Mouse (Mus musculus) heart, postnatal 14 days (tissue): ENCODE results near the gene Papolb. TPM values are rescaled to one million over a fixed set of nuclear protein-coding genes. Genes with fewer than 3 reads are reported as not detected.
A peak's percentile ranks its signal among the peaks of the same experiment; 100 is the strongest.

Experiments used
- DNase-seq, 2 experiments: peaks; one replicate each; pipeline ENCODE4 v3.0.0; 2021 to 2022
- intact Hi-C: fragments of 180-260 bp; cut with DNase I; formaldehyde crosslinking; loops from one replicate; pipeline ENCODE4 v1.15.1; 2025
- total RNA-seq, 2 experiments: library from RNA; stranded (reverse); gene quantifications; 2 replicates each; pipeline ENCODE4 v1.2.3; 2021

Papolb gene
- total RNA-seq, 2 experiments from 2014 or later, result 0.17 to 0.22 TPM

DNA sequence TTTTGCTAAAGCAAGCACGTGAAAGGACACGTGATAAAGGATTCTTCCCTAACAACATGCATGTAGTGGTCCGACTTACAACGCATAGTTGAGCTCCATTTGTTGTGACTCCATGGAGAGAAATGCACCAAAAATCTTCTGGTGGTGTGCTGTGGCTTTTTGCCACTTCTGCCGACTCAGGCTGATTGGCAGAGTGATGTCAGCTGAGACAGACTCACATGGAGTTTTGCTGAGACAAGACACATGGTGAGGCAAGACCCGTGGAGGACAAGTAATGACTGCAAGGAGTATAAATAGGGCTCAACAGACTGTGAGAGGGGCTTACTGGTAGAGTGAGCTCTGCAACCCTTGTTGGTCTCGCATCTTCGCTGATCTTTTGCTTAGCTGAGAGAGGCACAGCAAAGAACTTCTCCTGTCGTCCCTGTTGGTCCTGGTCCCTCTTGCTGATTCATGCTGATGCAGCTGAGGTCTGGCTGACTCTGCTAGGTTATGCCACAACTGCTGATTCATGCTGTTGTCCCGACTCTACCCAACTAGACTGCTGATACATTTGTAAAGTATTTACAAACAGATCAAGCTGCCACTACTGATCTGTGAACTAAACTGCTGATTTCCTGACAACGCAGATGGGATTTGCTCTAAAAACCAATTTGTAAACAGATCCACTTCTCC, 8.5 kb downstream of the Papolb start:
- intact Hi-C loops, result no loop called here
- DNase-seq, result no peak

DNA sequence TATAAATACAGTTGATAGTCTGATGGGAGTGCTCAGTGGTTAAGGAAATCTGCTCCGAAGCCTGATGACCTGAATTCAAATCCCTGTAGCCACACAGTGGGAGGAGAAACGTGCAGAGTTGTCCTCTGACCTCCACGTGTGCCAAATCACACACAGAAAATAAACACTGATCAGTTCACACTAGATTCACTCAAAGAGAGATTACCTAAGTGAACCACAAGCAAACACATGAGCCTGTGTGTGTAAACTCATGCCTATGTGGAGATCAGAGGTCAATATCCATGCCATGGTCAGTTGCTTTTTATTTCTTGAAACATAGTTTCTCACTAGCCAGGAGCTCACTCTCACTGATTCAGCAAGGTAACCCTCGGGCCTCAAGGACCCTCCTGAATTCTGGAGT, 9.5 kb downstream of the Papolb start:
- intact Hi-C loops, result no loop called here
- DNase-seq, result no peak

DNA sequence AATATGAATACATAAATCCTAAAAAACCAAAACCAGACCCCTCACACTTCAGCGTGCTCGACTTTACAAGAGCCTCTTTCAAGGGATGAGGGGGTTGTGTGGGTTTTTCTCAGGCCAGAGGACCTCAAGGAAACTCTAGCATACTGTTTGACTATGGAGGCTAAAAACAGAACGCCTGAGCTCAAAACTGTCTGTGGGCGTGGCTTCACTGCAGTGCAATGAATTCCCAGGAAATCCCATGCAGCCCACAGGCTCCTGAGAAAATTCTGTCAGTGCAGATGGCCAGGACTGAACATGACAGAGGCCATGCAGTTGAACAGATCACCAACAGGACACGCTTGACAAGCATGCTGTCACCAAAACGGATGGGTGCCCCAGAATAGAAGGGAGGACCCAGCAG, 10.9 kb downstream of the Papolb start:
- no peak for DNase-seq

DNA sequence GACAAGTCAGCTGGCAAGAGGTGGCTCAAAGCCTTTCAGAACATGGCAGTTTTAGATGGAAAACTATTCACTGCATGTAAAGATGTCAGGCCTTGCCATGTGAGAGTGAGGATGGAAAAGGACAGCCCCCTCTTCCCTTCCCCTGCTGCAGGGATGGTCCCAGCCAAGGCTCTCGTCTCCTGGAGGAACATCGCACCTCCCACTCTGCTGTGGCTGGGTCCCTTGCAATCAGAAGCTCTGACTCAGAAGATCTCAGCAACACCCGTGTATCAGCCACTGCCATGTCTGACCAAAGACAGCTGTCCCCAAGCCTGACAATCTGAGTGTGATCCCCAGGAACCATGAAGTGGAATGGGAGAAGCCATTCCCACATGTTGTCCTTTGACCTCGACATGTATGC, 17.8 kb downstream of the Papolb start:
- intact Hi-C loops, result no loop called here
- DNase-seq, result no peak

More for the DNA sequence above, 10.9 kb downstream of the Papolb start:
- intact Hi-C loops, result no loop called here

DNA sequence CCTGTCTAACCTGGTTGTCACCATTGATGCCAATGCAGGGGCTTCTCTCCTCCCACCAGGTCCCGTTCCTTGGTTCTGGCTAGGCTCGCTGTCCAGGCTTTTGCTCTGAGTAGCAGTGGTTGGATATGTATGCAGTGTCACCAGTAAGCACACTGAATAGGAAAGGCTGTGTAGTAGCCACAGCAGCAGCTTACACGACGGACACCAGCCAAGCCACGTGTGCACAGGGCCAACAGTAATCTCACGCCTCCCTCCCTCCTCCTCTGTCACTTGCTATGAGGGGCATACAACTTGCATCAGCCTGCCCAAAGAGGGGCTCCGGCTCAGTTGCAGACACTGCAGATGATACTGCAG, 19.8 kb downstream of the Papolb start:
- intact Hi-C loops, result no loop called here
- DNase-seq, result no peak

DNA sequence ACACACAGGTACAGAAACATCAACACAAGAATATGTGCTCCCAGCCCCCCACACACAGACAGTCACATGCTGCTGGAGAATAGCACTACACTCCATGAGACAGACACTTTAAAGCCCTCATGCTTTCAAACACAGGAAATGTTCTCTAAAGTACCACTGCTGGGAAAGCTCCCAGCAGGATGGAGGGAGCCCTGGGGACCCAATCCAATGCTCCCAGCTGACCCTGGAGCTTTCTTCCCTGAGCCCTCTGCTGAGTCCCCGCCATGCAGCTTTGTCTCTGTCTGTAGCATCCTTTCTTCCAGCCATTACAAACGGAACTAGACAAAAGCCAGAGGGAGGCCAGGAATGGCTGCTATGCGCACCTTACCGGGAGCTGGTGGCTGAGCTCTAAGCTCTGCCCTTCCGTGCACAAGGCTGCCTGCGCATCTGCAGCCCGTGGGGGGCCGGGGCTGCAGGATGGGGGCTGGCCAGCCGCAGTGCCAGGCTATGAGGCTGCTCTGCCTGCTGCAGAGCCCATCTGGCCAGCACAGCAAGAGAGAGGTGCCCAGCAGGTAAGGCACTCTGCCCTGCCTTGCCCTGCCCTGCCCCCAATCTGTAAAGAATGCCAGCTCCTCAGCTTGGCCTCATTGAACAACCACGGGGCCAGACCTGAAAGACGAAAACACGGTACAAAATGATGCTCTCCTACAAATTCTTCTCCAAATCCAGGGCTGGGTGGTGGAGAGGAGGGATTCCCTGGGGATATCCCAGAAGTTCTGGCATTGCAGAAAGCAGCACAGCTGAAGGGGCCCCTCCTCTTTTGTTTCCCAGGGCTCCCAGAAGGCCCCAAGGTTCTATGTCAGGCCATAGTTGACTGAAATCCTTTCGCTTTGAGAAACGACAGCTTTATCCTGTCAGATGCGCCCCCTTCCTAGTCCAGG, 20.5 kb downstream of the Papolb start:
- intact Hi-C loops, result no loop called here
- DNase-seq, result no peak

DNA sequence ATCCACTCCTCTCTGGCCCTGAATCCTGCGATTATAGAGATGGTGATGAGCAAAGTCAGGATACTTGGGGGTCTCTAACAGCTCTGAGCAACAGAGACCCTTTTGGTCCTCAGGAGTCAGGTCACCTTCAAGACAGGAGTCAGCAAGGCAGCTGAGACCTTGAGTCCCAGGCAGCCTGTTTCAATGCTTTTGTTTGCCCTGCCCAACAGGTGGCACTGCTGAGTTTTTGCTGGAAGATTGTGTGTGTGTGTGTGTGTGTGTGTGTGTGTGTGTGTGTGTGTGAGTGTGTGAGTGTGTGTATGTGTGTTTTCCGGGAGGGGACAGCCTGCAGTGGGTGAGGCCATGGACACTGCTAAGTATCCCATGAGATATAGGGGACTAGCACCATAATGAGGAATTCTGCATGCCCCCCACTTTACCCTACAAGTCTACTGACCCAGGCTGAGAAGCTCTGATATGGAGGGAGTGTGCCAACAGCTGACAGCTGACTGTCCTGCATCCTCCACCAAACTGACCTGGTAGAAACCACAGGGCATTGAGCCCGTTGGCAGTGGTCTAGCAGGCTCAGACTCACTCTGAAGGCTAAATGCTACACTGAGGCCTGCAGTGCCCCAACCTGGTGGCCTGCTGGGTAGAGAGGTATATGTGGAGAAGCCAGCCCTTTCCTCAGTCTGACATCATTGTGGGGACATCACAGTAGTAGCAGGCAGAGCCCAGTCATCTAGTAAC, 24.0 kb downstream of the Papolb start:
- intact Hi-C loops, result no loop called here
- no peak for DNase-seq

DNA sequence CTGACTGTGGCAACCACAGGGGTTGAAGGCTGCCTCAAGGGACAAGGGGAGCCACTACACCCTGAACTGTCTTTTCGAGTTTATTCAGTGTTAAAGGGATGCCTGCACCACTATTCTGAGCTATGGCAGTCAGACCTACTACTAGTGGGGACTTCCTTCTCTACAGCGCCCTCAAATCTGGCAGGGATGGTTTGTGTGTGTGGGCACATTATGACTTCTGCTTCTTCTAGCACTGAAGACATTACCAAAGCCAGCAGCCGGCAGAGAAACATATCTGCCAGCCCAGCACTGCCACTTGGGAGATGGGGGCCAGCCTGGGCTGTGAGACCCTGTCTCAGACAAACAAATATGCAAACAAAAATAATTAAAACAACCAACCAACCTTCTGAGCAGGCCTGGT, 25.7 kb downstream of the Papolb start:
- intact Hi-C loops, result loop anchor here (5.0 kb wide), 2 partner anchors 113 to 213 kb away; no protein-coding TSS in a partner anchor

DNA sequence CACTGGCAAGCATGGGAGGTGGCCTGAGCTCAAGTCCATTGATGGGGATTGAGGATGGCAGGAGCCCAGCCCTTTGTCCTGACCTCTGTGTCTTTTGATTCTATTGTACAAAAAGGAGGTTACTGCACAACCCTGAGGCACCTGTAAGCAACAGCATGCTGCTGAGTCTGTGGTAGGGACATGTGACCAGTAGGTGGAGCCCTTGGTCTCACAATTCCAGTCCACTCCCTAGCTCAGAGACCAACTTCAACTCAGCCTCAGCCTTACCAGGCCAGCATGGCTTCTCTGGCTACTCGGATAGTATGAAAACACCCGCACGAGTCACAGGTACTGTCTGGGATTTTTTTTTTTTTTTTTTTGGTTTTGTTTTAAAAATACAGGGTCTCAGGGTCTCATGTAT, 27.5 kb downstream of the Papolb start:
- intact Hi-C loops, result loop anchor here (5.0 kb wide), 2 partner anchors 115 to 215 kb away; no protein-coding TSS in a partner anchor
- DNase-seq, result peak; percentile 77 to 83

More for the DNA sequence above, 25.7 kb downstream of the Papolb start:
- no peak for DNase-seq

DNA sequence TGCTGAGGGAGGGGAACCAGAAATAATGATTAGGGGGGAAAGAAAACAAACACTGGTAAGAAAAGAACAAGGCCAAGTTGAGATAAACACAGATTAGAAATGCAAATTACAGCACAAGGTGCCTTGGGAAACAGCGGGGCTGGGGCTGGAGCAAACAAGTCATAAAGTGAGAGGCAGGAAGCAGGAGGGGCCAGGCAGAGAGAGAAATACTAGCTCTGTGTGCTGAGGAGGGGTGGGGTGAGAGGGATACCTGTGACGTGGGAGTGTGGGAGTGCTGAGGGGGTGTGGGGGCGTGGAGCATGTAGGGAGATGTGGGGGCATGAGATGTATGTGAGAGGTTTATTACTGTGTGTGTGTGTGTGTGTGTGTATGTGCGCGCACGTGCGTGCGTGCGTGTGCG, 29.0 kb downstream of the Papolb start:
- DNase-seq, result no peak
- intact Hi-C loops, result loop anchor here (5.0 kb wide), 2 partner anchors 116 to 216 kb away; no protein-coding TSS in a partner anchor

DNA sequence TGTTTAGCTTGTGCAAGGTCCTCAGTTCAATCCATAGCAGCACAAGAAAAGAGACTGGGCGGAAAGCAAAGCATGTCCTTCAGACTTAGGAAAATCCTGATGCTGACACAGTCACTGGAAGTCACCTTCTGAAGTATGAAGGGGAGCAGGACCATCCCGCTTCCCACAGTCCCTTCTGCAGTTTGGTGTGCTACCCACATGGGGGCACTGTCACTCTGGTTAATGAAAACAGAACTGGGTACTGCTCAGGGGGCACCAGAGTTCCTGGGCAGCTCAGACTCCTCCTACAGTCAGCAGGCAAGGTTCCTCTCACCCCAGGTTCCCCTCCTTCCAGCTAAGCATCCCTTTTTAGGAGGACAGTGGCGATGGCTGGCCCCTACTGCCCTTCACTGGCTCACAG, 30.9 kb downstream of the Papolb start:
- DNase-seq, result peak; percentile 34 to 58
- intact Hi-C loops, result loop anchor here (1.0 kb wide), 1 partner anchor 53 kb away; no protein-coding TSS in a partner anchor

DNA sequence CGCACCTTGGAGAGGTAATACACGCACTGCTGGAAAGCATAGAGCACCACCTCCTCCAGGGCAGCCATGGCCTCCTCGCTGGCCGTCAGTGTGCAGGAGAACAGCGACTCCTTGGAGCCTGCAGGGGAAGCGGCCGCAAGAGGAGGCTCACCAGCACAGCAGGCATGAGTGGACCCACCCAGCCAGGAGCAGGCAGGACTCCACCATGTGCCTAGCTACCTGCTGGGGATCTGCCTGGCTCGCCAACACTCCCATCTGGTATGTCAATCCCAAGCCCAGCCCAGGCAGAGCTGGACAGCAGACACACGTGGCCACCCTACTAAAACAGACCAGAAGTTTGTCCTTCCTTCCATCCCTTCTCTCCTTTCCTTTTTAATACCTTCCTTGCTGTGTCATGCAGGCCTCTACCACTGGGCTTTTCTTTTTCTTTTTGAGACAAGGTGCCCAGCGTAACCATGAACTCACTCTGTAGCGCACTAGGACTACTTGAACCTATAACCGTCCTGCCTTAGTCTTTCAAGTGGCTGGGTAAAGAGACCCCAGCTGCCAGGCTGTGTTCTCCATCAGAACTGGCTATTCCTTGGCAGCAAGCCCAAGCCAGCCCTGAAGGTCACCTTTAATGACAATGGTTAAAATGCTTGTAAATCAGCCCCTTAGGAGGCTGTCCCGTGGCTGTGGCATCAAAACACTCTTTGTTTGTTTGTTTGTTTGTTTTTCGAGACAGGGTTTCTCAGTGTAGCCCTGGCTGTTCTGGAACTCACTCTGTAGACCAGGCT, 34.4 kb downstream of the Papolb start:
- DNase-seq, result no peak
- intact Hi-C loops, result no loop called here

DNA sequence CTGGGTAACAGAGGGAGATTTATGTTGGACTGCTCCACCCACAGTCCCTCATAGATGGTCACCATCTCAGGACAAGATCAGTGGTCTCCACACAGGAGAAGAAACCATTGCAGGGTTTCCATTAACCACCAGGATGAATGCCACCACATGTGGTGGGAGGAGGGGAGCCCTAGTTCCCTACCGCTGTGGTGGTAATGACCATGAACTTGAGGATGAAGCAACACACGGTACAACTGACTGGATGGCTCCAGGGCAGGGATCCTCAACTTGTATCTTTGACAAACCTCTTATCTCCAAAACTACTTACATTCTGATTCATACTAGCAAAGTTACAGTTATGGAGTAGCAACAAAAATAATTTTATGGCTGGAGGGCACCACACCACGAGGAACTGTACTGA, 36.6 kb downstream of the Papolb start:
- DNase-seq, result no peak
- intact Hi-C loops, result no loop called here

DNA sequence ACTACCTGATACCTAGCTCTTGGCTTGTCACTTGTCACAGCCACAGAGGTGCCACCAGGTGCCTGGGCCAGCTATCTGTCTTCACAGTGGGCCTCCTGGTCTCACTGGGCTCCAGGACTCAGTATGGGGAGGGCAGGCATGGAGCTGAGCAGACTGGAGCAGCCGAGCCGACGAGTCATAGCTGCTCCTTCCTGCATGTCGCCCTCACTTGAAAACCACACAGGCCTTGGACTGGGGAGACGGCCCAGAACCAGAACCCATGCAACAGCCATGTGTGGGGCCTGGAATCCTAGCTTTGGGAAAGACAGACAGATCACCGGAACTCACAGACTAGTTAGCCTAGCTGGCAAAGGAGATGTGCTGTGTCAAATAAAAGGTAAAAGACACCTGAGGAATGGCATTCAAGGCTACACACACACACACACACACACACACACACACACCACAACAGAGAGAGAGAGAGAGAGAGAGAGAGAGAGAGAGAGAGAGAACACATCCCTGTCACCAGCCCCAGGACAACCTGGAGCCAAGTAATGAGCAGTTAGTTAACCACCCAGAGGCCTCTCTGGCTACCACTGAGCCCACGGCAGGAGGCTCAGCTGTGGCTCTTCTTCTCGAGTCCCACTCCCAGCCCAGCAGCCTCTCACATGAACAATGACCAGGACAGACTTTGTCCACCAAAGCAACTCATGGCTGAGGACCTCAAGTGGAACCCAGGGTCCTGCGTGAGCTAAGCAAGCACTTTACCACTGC, 39.7 kb downstream of the Papolb start:
- DNase-seq, result no peak
- intact Hi-C loops, result no loop called here

DNA sequence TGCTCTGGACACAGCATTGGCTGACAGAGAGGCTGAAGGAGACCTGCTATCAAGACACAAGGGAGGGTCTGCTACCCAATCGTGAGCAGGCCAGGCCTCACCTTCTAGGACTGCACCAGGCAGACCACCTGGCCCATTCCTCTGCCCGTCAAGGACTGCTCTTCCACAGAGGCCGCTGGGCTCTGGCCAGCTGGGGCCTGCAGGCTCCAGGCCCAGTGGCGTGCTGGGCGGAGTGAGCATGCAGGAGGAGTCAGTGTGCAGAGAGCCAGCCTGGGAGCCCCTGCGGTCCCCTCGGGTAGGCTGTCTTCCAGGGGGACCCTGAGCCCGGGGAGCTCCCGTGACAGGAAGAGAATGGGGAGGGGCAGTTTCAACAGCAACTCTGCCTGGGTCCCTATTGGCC, 43.2 kb downstream of the Papolb start:
- intact Hi-C loops, result no loop called here
- DNase-seq, result no peak

DNA sequence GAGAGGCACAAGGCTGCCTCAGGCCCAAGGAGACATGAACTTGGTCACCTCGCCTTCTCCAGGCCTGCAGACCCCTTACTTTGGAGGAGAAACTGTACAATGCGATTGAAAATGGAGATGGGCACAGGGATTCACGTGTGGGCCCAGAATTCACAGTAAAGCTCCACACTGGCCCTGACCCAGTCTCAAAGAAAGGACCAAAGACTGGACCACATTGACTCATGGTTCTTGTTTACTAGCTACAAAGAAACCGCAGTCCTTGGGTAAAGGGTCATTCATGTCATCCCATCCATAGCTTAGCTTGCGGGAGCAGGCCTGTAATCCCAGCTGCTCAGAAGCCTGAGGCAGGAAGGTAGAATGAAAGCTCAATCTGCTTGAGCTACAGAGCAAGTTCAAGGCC, 46.3 kb downstream of the Papolb start:
- no peak for DNase-seq
- intact Hi-C loops, result no loop called here

DNA sequence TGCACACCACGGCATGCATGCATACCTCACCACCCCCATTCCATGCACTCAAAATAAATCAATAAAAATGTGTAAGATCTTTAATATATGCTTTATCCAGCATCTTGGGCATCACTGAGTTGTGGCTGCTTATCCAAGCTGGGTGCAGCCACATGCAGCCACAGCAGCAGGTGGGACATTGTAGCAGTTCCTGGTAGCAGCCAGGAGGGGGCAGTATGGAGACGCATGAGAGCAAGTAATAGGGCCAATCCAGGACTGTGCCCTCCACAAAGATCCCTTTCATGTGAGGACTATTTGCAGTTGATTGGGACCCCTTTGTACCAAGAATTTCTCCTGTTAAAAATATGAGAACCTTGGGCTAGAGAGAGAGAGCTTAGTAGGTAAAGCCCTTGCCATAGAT, 47.4 kb downstream of the Papolb start:
- intact Hi-C loops, result no loop called here

DNA sequence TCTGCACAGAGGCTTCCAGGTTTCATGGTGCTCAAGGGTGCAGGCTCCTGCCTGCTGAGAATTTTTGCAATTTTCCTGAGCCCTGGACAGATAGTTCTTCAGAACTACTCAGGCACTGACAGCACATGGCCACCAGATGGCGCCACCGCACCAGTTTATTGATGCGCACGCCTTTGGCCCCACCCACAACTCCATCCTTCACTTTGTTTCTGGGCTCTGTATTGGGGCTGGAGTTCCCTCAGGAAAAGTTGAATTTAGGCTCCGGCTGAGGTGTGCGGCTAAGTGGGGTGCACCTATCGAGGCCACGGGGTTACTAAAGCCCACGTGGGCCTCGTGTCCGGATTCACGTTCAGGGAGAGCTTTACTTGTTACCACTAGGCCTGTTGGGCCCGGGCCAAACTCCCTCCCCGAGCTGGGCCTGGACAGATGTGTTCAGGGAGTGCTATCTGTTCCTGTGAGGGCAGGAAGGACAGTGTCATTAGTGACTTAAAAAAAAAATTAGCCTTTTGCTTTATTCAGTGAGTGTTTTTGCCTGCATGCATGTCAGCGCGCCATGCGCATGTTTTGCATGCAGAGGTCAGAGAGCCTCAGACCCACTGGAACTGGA, 50.9 kb downstream of the Papolb start:
- intact Hi-C loops, result loop anchor here (2.0 to 5.0 kb wide), 3 partner anchors 74 to 238 kb away; no protein-coding TSS in a partner anchor
- DNase-seq, result peak; percentile 86 to 90

More for the DNA sequence above, 47.4 kb downstream of the Papolb start:
- no peak for DNase-seq
